Mouse (Mus musculus) liver, postnatal 0 days (tissue): ENCODE data around the gene Elmo1.

Experiments used
- CTCF ChIP-seq: sonication (generic); IDR thresholded peaks from 2 replicates; pipeline ENCODE4 v1.5.1; 2016; ENCODE audit warnings: antibody characterized with exemption, low read depth
- EP300 ChIP-seq: IDR thresholded peaks from 2 replicates; pipeline ENCODE4 v1.6.1; 2016; ENCODE audit warnings: antibody characterized with exemption, low read depth, mild to moderate bottlenecking

GRCm38 (mm10) chr13:20609003-20609688, 518.8 kb downstream of the Elmo1 start:
- no peak for TF ChIP-seq CTCF
- TF ChIP-seq EP300 = no peak
